Mouse (Mus musculus) intestine, postnatal 0 days (tissue): Measurements from ENCODE around the gene Sgms1. TPM values are rescaled to one million over a fixed set of nuclear protein-coding genes. Genes with fewer than 3 reads are reported as not detected.

Source experiments
- ATAC-seq: fragments of 200-750 bp; cut with Nextera tagmentation; 2 replicates; pipeline ENCODE4 v1.8.0; 2017; ENCODE audit warnings: mild to moderate bottlenecking, moderate TSS enrichment, moderate library complexity
- H3K27ac ChIP-seq: fragments of 300-500 bp; sonication (generic); 2 replicates; pipeline ENCODE4 v1.5.1; 2014; ENCODE audit warnings: mild to moderate bottlenecking, low read depth, low read length, moderate library complexity
- H3K27me3 ChIP-seq: fragments of 300-500 bp; sonication (generic); replicated peaks from 2 replicates; pipeline ENCODE4 v1.6.1; 2014; ENCODE audit warnings: low read length, mixed read lengths; ENCODE audit not compliant: control insufficient read depth, insufficient read depth
- H3K36me3 ChIP-seq: fragments of 300-500 bp; sonication (generic); 2 replicates; pipeline ENCODE4 v1.6.1; 2014; ENCODE audit warnings: mild to moderate bottlenecking, moderate library complexity; ENCODE audit not compliant: control insufficient read depth, insufficient read depth
- H3K4me1 ChIP-seq: fragments of 300-500 bp; sonication (generic); replicated peaks from 2 replicates; pipeline ENCODE4 v1.6.1; 2014; ENCODE audit warnings: antibody characterized with exemption, low read length, mixed read lengths; ENCODE audit not compliant: control insufficient read depth, insufficient read depth
- H3K4me2 ChIP-seq: fragments of 300-500 bp; sonication (generic); replicated peaks from 2 replicates; pipeline ENCODE4 v1.6.1; 2014; ENCODE audit warnings: low read depth, mild to moderate bottlenecking, moderate library complexity
- H3K4me3 ChIP-seq: fragments of 300-500 bp; sonication (generic); 2 replicates; pipeline ENCODE4 v1.5.1; 2014; ENCODE audit warnings: low read depth, low read length
- H3K9ac ChIP-seq: fragments of 300-500 bp; sonication (generic); 2 replicates; pipeline ENCODE4 v1.6.1; 2014; ENCODE audit warnings: mild to moderate bottlenecking, low read depth, low read length
- H3K9me3 ChIP-seq: fragments of 300-500 bp; sonication (generic); 2 replicates; pipeline ENCODE4 v1.6.1; 2016; ENCODE audit warnings: mixed run types; ENCODE audit not compliant: control insufficient read depth
- CTCF ChIP-seq: sonication (generic); IDR thresholded peaks from 2 replicates; pipeline ENCODE4 v1.5.1; 2016; ENCODE audit warnings: low read depth, mild to moderate bottlenecking, control low read depth, antibody characterized with exemption, moderate library complexity
- WGBS: fragments of 180-500 bp; shearing (Covaris S2); extraction: QIAGEN DNeasy Blood & Tissue Kit; methylation state at CpG from one replicate; pipeline ENCODE4 v1.1.7; 2014; 5-methylcytosine and 5-hydroxymethylcytosine counted together
- polyA plus RNA-seq: library from polyadenylated mRNA; unstranded; fragments of >200 nt; fragmentation: Nextera tagmentation; extraction: Ambion mirVana; gene quantifications from 2 replicates; pipeline ENCODE4 v1.2.1, GENCODE M21; 2015

The Sgms1 gene
- polyA plus RNA-seq, 1 experiment from 2014 or later = 18.6 TPM

DNA sequence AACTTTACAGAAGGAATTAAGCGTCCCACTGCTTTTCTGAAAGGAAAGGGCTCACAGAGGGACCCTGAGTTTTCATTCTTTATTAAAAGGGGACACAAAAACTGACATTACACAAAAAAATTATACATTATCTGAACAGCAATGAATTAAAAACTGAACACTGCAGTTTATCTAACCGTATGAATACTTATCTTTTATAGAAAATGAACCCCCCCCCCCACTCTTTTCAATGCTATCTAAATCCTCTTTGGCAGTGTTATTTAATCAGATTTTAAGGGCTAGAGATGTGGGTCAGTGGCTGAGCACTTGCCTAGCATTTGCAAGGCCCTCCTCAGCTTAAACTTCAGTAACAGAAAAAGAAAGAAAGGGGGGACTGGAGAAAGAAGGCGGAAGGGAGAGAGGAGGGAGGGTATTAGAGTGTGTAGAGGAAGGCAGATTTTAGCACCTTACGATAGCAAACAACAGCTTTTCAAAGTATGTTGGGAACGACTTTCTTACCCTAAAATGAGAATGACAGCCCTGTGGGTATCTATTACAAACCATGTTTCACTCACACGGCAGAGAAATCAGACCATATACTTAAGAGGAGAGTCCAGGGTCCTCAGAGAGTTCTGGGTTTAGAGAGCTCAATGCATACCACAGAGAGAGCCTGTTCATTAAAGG lies 215.9 kb downstream of the Sgms1 start:
- ATAC-seq = no peak
- Histone ChIP-seq H3K4me2 (no peak overlapping the region), H3K4me1 (peaks cover 3% of the 10 kb centered on the region), H3K9me3 (no peaks in the 10 kb centered on the region), H3K9ac (no peak overlapping the region), H3K4me3 (no peak overlapping the region), H3K27ac (no peak overlapping the region), H3K27me3 (no peaks in the 10 kb centered on the region), H3K36me3 (no peaks in the 10 kb centered on the region)
- WGBS = 82% methylated on average over 6 of the region's 6 CpGs
- TF ChIP-seq CTCF = no peak

DNA sequence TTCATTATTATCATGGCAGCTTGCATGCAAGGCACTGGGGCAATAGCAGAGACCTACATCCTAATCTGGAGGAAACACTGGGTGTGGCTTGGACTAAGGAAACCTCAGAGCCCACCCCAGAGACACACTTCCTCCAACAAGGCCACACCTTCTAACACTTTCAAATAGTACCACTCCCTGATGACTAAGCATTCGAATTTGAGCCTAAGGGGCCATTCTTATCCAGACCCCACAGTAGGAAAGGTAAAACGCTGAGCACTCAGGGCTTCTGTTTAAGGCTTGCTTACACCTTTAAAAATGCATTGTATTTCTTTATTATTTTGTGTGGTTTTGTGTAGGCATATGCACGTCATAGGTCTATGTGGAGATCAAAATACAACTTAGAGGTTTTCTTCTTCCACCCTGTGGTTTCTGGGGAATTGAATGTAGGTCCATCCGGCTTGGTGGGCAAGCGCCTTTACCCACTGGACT lies 217.0 kb downstream of the Sgms1 start:
- Histone ChIP-seq H3K4me1 (peaks cover 3% of the 10 kb centered on the region), H3K4me2 (no peak overlapping the region), H3K9me3 (no peaks in the 10 kb centered on the region), H3K36me3 (no peaks in the 10 kb centered on the region), H3K27ac (no peak overlapping the region), H3K4me3 (no peak overlapping the region), H3K27me3 (no peaks in the 10 kb centered on the region), H3K9ac (no peak overlapping the region)
- 73% methylated on average over 5 of the region's 5 CpGs for WGBS
- ATAC-seq = peak; percentile 24; the same call in 1 of the 2 replicates
- no peak for TF ChIP-seq CTCF

DNA sequence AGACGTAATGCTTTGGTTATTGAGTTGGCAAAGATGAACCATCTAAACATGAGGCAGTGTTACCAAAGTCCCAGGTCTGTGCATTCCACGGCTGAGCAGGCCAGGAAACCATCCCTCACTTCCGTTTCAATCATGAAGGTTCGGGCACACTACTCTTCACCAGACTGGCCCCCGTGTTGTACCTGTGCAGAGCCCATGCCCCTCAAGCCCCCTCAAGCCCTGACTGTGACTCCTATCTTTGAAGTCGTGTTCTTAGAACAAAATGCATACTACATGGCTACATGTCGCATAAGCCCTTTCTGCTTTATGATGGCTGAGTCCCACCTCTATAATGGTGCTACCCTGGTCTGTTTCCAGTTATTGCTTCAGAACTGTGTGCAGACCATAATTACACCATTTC lies 217.5 kb downstream of the Sgms1 start:
- no peak for ATAC-seq
- WGBS = 92% methylated on average over 7 of the region's 7 CpGs
- no peak overlapping the region for H3K9ac ChIP-seq
- H3K4me3 ChIP-seq = no peak overlapping the region
- H3K27ac ChIP-seq = no peak overlapping the region
- TF ChIP-seq CTCF = no peak
- no peaks in the 10 kb centered on the region for H3K36me3 ChIP-seq
- H3K4me1 ChIP-seq = peaks cover 3% of the 10 kb centered on the region
- H3K4me2 ChIP-seq = no peak overlapping the region
- no peaks in the 10 kb centered on the region for H3K9me3 ChIP-seq
- H3K27me3 ChIP-seq = no peaks in the 10 kb centered on the region

DNA sequence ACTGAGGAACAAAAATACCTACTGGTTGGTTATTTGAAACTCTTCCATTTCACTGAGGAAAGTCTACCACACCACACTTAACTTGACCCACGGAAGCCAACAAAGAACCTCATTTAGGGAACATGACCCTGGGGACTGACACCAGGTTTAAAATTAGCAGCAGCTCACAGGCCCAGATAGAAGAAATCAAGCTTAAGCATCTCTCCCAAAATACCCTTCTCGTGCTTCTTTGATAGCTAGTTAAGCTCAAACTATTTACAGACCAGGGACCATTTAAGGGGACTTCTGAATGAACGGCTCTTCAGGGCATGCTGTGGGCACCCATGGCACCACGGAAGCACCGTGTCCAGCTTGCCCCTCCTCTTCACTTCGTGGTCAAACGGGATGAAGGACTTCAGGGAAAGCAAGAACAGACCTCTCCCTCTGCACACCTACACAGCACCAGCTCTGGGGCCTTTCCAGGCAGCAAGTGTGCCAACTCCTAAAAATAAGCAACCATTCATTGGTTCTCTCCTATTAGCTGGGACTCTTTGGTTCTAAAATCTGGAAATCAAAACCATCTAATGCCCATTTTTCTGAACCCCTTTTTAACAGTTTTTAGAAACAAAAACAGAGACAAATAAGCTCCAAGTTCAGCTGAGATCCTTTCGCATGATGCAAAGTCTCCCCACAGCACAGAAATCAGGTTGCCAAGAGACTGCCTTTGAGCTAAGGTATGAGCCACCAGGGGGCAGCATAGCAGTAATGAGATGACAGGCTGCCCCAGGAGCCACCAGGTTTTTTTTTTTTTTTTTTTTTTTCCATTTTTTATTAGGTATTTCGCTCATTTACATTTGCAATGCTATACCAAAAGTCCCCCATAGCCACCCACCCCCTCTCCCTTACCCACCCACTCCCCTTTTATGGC lies 219.6 kb downstream of the Sgms1 start:
- H3K4me3 ChIP-seq = no peak overlapping the region
- peak; percentile 75 for TF ChIP-seq CTCF
- H3K9ac ChIP-seq = no peak overlapping the region
- no peaks in the 10 kb centered on the region for H3K36me3 ChIP-seq
- peaks cover 3% of the 10 kb centered on the region for H3K4me1 ChIP-seq
- H3K27ac ChIP-seq = no peak overlapping the region; the same call in 1 of the 2 replicates
- no peaks in the 10 kb centered on the region for H3K9me3 ChIP-seq
- no peak for ATAC-seq
- no peak overlapping the region for H3K4me2 ChIP-seq
- whole genome bisulfite sequencing = 85% methylated on average over 8 of the region's 9 CpGs
- H3K27me3 ChIP-seq = no peaks in the 10 kb centered on the region

DNA sequence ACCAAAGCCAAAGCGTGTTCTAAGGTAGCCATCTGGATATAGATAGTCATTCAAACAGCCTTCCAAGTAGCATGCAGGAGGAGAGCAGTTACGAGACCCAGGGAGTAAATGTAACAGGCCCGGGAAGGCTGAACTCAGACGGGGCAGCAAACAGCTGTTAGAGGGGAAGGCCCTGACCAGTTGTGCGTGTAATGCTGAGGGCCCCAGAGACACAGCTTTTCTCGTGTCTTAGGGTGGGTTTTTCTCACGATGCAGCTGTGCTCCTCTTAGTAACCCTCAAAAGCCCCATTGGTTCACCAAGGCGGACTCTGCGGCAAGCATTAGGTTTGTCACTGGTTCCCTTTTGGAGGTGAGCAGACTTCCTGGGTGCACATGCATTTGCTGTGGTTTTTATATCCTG lies 221.5 kb downstream of the Sgms1 start:
- no peak for ATAC-seq
- no peaks in the 10 kb centered on the region for H3K9me3 ChIP-seq
- no peaks in the 10 kb centered on the region for H3K27me3 ChIP-seq
- WGBS = 87% methylated on average over 9 of the region's 9 CpGs
- no peak overlapping the region for H3K9ac ChIP-seq
- H3K36me3 ChIP-seq = no peaks in the 10 kb centered on the region
- peaks cover 3% of the 10 kb centered on the region for H3K4me1 ChIP-seq
- H3K4me2 ChIP-seq = no peak overlapping the region
- H3K4me3 ChIP-seq = no peak overlapping the region
- H3K27ac ChIP-seq = no peak overlapping the region
- TF ChIP-seq CTCF = no peak

DNA sequence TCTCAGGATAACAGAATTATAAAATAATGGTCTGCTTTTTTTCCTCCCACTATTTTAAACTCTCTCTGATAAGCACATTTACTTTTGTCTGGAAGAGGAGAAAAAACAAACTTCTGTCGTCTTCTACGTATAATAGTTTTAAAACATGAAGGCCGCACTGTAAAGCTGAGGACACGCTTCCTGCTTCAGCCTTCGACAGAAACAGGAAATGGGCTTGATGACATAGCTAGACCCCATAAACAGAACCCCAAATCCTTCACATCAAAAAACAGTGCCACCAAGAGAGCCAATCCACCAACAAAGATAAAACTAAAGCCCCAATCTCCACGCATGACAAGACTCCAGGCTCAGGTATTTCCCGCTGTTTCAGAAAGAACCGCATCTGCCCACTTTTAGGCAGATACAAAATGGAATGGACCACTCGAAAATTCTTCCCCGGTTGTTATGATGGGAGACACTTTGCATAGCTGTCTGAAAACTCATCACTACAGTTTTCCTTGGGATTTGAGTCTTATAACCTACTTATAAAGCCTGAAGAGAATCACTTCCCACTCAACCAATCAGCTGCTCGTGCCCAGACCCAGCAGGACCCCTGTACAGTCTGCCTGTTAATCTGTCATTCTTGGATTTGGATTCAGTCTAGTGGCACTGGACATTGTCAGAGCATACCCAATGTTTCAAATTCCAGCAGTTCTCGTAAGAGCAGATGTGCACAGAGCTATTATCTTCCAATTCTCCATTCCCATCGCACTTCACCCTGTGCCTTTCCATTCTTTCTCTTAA lies 222.5 kb downstream of the Sgms1 start:
- H3K9ac ChIP-seq = no peak overlapping the region
- WGBS = 88% methylated on average over 13 of the region's 13 CpGs

More for the DNA sequence above, 222.5 kb downstream of the Sgms1 start:
- Histone ChIP-seq H3K4me1 (peaks cover 3% of the 10 kb centered on the region), H3K36me3 (no peaks in the 10 kb centered on the region), H3K4me2 (no peak overlapping the region), H3K27me3 (no peaks in the 10 kb centered on the region), H3K9me3 (no peaks in the 10 kb centered on the region), H3K27ac (no peak overlapping the region), H3K4me3 (no peak overlapping the region)
- no peak for TF ChIP-seq CTCF
- no peak for ATAC-seq
